Mouse (Mus musculus) adrenal gland (tissue): ENCODE data around the gene V1ra8.
"Not testable (repeated sequence)": the region's sequence is repeated elsewhere in the genome, so short reads cannot be mapped to it uniquely, and the experiment has no call there.

Experiments used
- intact Hi-C: fragments of 180-260 bp; cut with DNase I; formaldehyde crosslinking; loops from one replicate; pipeline ENCODE4 v1.15.1; 2025
- long read RNA-seq, 2 experiments: library from polyadenylated mRNA; unstranded; transcript quantifications; one replicate each; pipeline ENCODE4 v2.0.0; 2020; ENCODE audit warnings: borderline replicate concordance in 1 of 2; ENCODE audit not compliant: insufficient replicate concordance in 1 of 2

V1ra8 gene
- long read RNA-seq, experiment 1, result 0 reads
- long read RNA-seq, experiment 2, result 0 reads

DNA sequence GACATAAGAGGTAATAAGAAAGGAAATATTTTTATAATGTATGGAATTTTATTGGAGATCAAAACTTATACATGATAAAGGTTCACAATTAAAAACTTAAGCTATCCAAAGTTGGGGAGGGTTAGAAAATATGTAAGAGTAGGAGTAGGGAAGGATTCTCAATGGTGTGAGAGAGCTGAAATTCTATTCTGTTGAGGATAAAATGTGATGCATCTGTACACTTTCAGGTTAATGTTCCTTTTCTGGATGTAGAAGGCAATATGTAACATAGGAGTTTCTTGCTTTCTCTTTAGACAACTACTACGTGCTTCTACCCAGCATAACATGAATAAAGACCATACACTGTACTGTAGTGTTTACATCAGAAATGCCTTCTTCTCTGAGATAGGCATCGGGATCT lies at the start of gene V1ra8:
Gene V1ra8 (plus strand): TSS at position 301 of the 400 bp plus-strand sequence.
- intact Hi-C loops, result not testable (repeated sequence)

DNA sequence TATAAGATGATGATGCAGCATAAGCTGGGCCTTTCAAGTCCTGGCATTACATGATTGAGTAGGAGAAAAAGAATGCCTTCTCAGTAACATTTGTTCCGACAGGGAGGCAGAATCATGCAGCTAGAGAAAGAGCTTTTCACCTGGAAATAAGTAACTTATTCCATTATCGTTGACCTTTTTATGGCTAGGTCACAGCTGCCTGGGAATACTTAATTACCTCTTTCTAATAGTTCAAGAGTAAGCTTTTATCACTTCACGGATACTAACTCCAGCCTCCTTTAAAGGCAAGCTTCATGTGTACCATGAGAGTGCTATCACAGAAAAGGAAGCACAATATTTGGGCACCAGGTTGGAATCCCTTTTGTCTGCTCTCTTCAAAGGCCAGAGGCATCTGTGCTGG lies 42.5 kb upstream of the V1ra8 start:
- intact Hi-C loops, result no loop called here

DNA sequence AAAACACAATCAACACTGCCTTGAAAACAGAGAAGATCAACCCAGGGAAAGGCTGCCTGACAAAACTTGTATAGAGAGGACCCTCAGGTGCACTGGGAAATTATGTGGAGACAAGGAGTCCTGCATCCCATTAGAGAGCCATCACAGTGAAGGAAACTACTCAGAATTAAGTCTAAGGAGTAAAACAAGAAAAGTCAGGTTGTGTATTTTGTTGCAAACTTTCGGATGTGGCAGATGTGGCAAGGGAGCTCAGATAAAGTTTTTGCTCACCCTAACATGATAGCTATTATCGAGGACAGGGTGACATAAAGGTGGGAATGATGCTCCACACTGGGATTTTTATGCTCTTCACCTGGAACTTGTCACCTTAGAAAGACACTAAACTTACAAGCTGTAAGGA lies 28.1 kb upstream of the V1ra8 start, which contains the start of gene Vmn1r52:
Gene Vmn1r52 (plus strand): TSS at position 301 of the 400 bp plus-strand sequence.
- intact Hi-C loops, result no loop called here

DNA sequence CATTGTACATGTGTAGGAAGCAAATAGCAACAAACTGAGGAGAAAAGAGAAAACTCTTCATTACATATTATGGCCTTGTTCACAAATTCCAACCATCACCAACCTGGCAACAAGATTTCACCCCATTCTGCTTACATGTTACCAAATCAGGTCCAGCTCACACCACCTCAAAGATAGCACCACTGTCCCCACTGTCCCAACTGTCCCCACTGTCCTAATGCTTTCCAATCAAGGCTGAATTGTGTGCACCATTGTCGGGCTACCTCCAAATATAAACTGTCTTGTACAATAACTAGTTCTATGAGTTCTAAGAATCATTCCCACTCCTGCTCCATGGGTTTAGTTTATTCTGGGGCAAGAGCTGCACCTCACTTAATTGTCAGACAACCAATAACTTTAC lies 21.7 kb downstream of the V1ra8 start, which contains the start of gene Vmn1r53:
Gene Vmn1r53 (minus strand): TSS at position 101 of the 400 bp plus-strand sequence.
- intact Hi-C loops, result no loop called here

DNA sequence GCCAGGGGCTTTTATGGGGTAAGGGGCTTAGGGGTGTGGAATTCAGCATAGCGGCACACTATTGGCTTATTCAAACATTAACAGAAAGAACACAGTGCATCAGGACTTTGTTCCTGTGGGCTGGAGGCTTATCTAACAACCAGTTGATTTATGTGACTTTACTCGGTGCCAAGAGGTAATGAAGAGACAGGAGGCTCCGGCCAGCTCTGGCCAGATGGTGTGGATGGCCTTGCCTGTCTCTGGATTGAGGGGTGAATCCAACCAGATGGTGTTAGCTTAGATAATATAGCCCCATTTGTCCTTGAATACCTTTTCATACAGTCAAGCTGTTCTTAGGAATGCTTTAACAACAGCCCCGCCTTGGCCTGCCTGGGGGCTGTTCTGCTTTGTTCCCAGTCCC lies 29.5 kb downstream of the V1ra8 start:
- intact Hi-C loops, result not testable (repeated sequence)

DNA sequence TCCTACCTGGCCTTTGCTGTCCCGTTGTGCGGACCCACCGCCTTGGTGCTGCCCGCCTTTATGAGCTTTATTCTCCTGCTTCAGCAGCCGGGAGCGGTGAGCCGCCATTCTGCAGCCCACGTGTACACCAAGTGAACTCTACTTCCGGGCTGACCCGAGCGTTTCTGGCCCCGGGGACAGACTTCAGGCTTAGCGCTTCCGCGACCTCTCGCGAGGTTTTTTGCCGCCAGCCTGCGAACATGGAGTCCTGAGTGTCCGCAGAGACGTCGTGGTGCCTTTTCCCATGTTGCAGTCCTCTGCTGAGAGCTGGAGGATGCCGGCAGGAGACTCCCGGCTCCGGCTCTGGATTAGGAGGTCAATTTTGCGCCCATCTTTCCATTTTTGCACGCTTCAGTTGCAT lies 30.1 kb downstream of the V1ra8 start:
- intact Hi-C loops, result no loop called here

DNA sequence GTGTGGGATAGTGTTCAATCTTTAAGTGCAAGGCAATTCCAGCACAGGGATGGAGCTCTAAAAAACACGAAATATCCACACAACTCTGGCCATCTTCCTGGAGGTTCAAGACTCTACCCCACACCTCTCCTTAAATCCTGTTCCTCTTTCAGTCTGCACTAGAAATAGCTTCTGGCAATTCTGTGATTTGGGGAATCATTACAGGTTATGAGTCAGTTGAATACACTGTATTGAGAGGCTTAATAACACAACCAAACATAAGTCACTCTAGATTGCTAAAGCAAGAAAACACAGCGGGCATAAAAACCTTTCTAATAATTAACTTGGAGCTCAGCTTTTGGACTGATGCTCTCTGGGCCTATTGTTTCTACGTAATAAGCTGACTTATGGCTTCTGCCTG lies 41.4 kb downstream of the V1ra8 start:
- intact Hi-C loops, result no loop called here

DNA sequence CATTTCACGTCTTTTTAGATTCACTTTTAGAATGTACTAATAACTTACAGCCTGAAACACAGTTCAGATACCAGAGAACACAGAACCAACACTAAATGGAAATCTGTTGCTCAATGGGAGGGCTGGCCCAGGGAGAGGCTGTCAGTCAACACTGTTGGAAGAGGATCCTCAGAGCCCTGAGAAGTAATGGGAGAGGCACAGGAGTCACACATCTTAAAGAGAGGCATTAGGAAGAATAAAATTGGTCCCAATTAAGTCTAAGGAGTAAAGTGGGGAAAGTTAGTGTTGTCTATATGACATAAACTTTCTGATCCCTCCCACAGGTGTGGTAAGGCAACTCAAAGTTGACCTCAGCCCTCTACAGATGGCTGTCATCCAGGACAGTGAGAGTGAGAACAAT lies 43.4 kb downstream of the V1ra8 start, which contains the start of gene Vmn1r54:
Gene Vmn1r54 (plus strand): TSS at position 301 of the 400 bp plus-strand sequence.
- intact Hi-C loops, result no loop called here
